22 mouse cellular contexts compared by ENCODE assay signal in the genomic region with DNA sequence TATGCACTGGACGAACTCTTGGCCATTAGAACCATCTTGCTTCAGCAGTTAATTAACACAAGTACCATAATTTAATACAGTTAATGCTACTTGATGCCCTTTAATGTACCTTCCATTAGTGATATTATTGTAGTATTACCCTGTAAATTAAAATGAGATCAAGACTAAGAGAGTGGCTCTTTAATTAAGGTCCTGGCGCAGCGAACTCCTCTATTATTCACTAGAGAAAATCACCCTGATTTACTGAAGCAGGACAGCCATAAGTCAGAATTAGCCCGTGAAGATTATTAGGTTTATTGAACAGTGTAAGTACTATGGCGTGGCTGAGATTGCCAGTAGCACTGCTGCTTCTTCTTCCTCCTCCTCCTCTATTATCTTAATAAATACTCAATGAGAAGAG.
"Had no signal": no experiment of that assay in that cellular context is flagged by ENCODE, and none has a peak within 500 bp of the region (broad histone marks: within the 10 kb centered on the region; RNA-seq: fewer than 3 reads in every experiment).

No protein-coding gene starts in this region.

- H3K36me3 ChIP-seq: liver, embryonic 13.5 days; liver, embryonic 15.5 days; lung, embryonic 15.5 days; midbrain, embryonic 10.5 days; midbrain, embryonic 12.5 days had no signal

- H3K9me3 ChIP-seq: liver, embryonic 13.5 days; liver, embryonic 15.5 days; lung, embryonic 15.5 days; midbrain, embryonic 10.5 days; midbrain, embryonic 12.5 days had no signal

- H3K4me3 ChIP-seq: liver, embryonic 13.5 days; liver, embryonic 15.5 days; lung, embryonic 15.5 days; midbrain, embryonic 10.5 days; midbrain, embryonic 12.5 days; myocyte had no signal

- H3K4me2 ChIP-seq: liver, embryonic 13.5 days; liver, embryonic 15.5 days; lung, embryonic 15.5 days; midbrain, embryonic 12.5 days had no signal

- ATAC-seq: liver, postnatal 0 days; lung, postnatal 0 days; midbrain, embryonic 16.5 days had no signal

- DNase-seq: liver, embryonic 13.5 days; liver, postnatal 0 days; lung, adult 2 months; lung, postnatal 14 days; lung, postnatal 36 days; midbrain, embryonic 14.5 days; retina, postnatal 1 day; right cerebral cortex, adult 18-20 months; right cerebral cortex, postnatal 25 days; right cerebral cortex, postnatal 4 days; spleen, adult 18-20 months; thymus, adult 18-20 months; thymus, postnatal 14 days; thymus, postnatal 36 days had no signal

- H3K27me3 ChIP-seq: liver, embryonic 13.5 days; liver, embryonic 15.5 days; lung, embryonic 15.5 days; midbrain, embryonic 12.5 days had no signal

- H3K9ac ChIP-seq: liver, embryonic 13.5 days; liver, embryonic 15.5 days; liver, postnatal 0 days; lung, embryonic 15.5 days; midbrain, embryonic 12.5 days had no signal

- H3K4me1 ChIP-seq: liver, embryonic 13.5 days; liver, embryonic 15.5 days; midbrain, embryonic 10.5 days; midbrain, embryonic 12.5 days had no signal

- H3K27ac ChIP-seq: liver, embryonic 13.5 days; liver, embryonic 15.5 days; lung, embryonic 15.5 days; macrophage; midbrain, embryonic 10.5 days; midbrain, embryonic 12.5 days had no signal
